Mouse (Mus musculus) common myeloid progenitor, adult 5-6 weeks (primary cell): ENCODE results near the gene Nup93. TPM values are rescaled to one million over a fixed set of nuclear protein-coding genes. Genes with fewer than 3 reads are reported as not detected.
A peak's percentile ranks its signal among the peaks of the same experiment; 100 is the strongest.

Source experiments
- ATAC-seq: replicated peaks from 2 replicates; pipeline ENCODE4 v1.8.0; 2016; ENCODE audit warnings: low read depth, mild to moderate bottlenecking, moderate TSS enrichment, inconsistent platforms; ENCODE audit not compliant: poor library complexity, severe bottlenecking
- total RNA-seq: library from RNA; stranded (forward); fragments of 200-1000, 187-1606 nt; gene quantifications from 2 replicates; pipeline ENCODE4 v1.2.3, GENCODE M21; 2017

The Nup93 gene
- total RNA-seq, 1 experiment from 2014 or later: 46.4 TPM

GRCm38 (mm10) chr8:94262626-94263297 lies 48.4 kb downstream of the Nup93 start:
- ATAC-seq: no peak

- no peak for ATAC-seq
Observed at GRCm38 (mm10) chr8:94266344-94267191, 52.2 kb downstream of the Nup93 start.

- no peak for ATAC-seq
Observed at GRCm38 (mm10) chr8:94268359-94268890, 54.1 kb downstream of the Nup93 start.

GRCm38 (mm10) chr8:94270309-94270708 lies 55.9 kb downstream of the Nup93 start:
- no peak for ATAC-seq

DNA sequence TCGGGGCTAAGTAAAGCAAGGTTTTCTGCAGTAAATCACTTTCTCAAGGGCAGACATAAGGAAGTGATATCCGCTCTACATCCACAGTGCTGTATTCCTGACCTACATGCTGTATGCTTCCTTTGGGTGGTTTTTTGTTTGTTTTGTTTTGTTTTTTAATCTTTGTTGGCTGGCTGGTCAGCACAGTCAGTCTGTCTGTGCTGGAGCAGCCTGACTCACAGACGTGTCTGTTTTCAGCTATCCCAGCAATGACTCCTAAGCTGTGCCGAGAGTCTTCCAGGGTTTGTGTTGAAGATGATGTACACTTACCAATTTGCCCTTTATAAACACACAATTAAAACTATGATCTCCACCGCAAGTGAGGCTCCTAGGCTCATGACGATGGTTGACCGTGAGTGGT lies 56.7 kb downstream of the Nup93 start:
- ATAC-seq: no peak

- peak; percentile 73 for ATAC-seq
Observed at GRCm38 (mm10) chr8:94272612-94273011, 58.2 kb downstream of the Nup93 start.

DNA sequence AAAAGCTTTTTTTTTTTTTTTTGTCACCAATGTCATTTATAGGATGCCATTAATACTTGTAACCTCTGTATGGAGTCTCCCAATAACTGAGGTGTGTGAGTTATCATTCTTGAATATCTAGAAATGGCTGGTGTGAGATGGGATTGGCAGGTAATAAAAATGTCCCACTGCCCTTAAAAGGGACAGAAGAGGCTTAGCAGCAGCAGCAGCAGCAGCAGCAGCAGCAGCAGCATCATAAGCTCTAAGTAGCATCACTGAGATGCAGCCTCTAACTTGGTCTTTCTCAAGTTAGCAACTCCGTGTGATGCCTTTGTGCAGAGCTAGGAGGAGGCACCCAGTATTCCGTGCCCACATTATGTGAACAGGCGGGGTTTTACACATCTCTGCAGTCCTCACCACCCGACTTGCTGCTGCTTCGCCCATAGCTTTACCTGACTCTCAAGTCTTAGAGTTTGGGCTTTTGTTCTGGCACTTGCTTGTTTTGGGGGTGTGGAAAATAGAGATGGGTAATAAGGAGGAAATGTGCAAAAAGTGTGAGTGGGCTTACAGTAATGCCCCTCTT lies 59.0 kb downstream of the Nup93 start:
- no peak for ATAC-seq

DNA sequence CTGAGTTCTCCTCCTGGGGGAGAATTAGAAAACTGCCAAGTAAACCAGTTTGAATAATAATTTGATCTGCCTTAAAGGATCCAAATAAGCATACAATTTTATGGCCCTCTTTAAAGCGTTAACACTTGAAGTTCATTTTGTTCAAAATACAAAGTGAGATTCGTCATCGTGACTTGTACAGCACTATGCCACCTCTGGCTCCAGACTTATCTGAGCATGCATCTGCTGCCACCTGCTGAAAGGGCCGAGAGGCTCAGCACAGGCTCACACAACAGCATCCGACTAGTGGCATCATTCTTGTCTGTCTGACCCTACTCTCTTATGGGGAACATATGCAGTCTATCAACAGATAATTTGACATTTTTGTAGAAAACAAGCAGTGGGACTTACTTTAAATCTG lies 59.7 kb downstream of the Nup93 start:
- no peak for ATAC-seq

DNA sequence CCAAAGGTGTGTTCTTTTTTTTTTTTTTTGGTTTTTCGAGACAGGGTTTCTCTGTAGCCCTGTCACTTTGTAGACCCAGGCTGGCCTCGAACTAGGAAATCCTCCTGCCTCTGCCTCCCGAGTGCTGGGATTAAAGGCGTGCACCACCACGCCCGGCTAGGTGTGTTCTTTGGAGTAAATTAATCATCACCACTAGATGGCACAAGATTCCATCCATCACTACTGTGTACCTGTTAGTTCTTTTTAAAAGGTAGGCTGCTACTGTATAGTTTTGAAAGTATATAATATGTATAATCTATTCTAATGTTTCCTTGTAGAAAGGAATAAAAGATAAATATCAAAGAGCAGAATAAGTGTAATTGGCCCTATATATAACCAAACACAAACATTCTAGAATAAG lies 63.9 kb downstream of the Nup93 start:
- ATAC-seq: no peak

DNA sequence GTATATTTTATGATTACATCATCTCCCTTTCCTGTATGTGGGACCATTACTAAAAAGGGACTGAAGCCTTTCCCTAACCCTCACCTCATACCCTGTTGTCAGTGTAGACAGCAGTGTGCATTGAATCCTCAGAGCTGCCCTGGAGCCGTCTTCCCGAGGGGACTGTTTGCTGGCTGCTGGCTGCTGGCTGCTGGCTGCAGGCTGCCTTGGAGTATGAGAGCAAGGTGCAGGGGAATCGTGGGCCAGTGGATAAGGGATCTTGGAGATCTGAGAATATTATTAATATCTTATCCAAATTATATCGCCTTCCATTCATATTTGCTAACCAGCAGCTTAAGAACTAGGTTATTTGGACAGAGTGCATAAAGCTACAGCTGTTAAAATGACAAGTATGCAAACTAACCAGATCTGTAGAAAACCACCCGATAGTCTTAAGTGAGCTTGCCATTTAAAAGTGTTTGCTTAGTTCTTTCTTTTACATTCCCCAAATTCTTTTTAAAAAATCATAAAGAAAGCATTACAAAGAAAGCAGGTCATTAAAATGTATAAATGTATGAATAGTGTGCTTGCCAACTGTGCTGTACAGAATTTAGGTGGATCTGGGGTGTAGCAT lies 65.7 kb downstream of the Nup93 start:
- ATAC-seq: no peak

DNA sequence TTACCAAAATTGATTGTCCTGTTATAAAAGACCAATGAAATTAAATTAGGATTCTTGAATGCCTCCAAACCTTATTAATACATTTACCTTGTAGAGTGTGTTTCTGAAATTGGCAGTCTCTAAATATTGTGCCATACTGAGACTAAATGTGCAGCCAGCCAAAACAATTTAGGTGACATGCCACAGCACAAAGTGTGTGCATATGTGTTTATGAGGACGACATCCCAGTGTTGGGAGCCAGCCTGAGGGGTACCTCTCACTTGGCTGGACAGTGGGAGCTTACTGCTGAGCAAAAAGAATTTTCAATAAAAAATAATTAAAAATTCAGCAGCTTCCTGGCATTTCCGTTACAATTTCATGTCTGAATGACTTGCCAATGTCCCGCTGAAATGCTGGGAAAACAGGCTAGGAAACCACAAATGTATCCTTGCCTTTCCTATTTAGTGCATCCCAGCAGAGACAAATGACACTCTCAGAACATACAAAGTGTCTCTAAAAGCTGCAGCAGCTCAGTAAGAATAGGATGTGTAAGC lies 68.2 kb downstream of the Nup93 start:
- no peak for ATAC-seq

DNA sequence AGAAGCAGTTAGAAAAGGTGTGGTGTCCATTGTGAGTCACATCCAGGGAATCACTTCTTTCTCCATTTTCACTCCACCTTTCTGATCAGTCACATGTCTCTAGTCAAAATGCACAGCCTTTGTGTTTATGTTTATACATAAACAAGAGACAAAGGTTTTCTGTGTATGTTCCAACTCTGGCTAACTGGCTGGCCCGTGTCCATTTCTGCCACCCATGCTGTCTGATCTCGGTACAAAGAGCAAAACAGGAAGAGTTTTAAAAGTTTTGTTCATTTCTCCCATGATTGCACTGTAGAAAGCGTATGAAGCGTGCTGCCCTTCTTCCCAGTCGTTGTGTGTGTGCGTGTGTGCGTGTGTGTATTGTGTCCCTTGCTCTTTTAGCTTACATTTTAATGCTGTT lies 69.8 kb downstream of the Nup93 start:
- ATAC-seq: no peak

DNA sequence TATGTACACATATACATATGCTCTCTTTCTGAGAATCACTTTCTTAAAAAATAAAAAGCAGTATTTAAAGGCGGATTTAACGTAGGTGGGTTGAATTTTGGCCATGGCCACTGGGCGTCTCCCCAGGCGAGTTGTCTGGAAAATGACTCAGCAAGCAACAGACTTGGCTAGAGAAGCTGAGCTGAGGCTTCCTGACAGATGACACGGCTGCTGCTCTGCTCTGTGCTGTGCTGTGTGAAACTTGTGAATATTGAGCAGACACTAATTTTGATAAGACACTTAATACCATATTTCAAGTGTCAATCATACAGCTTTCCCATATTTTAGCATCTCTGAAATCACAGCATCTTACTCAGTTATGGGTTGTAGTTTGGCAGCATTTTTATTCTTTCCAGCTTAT lies 76.2 kb downstream of the Nup93 start:
- ATAC-seq: peak; percentile 89

DNA sequence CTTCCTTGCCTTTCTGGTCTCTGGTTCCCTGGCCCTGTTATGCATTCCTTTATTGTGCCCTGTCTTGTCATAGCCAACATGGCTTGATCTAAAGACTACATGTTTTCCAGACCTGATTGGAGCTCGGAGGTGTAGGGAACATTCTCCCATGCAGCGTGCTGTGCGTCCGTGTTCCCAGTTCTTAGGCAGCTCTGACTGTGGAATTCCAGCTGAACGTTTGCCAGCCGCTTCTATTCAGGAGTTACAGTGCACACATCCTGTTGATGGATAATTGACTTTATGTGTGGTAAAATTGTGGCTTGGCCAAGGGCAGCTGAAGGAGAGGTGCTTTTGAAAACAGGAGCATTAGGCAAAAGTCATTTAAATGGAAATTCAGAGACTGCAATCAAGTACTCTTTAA lies 77.7 kb downstream of the Nup93 start:
- no peak for ATAC-seq

DNA sequence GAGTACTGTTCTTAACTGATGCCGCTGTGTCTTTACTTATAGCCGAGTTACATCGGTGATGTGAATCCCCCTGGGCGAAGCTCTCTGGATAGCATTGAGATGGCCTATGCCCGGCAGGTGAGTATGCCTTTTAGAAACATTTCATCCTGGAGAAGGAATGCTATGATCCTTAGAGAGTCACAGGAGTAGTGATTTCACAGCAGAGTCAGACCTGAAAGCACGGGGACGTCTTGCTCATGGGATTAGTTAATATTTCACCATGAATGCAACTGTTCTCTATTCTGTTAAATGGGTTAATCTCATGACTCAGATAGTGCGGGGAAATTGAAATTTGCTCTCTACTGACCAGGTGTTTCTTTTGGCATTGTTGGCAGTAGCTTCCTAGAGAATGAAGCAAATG lies 78.3 kb downstream of the Nup93 start:
- no peak for ATAC-seq

DNA sequence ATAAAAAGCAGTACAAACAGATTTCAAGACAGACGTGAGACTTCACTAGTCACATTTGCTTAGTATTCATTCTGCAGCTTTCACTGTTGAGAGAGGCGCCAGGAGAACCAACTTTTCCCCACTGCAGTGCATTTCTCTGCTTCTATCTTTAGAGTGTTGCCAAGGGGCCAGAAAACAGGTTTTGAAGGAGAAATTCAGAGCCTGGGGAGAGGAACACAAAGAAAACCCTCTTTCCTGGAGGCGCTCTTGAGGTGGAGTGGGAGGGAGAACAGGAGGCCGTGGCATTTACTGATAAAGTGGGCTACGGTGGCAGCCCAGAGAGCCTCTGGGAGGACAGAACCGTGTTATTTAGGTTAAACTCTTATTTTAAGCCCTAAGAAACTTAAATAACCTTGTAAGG lies 81.3 kb downstream of the Nup93 start:
- peak; percentile 64 for ATAC-seq

DNA sequence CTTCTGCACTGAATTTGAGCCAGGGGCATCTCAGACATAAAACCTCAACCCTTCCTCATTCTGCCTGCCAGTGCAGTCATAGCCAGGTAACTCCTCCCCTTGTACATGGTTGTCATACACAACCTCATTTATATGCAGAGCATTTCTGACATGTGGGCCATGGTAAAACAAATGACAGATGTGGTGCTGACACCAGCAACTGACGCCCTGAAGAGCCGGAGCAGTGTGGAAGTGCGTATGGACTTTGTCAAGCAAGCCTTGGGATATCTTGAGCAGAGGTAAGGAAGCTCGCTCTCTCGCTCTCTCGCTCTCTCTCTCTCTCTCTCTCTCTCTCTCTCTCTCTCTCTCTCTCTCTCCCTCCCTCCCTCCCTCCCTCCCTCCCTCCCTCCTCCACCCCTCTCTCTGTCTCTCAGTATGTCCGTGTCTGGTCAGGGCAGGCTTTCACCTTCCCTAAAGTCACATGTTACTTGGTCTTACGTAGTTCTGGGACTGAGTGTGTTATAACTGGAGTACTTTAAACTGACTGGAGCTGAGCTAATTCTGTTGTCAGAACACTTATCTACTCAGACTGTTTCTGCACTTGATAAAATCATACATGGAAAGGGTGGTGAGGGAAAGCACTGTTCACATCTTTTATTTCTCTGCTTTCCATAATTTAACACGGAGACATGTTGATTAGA lies 82.1 kb downstream of the Nup93 start:
- ATAC-seq: peak; percentile 20; the same call in 1 of the 2 replicates

DNA sequence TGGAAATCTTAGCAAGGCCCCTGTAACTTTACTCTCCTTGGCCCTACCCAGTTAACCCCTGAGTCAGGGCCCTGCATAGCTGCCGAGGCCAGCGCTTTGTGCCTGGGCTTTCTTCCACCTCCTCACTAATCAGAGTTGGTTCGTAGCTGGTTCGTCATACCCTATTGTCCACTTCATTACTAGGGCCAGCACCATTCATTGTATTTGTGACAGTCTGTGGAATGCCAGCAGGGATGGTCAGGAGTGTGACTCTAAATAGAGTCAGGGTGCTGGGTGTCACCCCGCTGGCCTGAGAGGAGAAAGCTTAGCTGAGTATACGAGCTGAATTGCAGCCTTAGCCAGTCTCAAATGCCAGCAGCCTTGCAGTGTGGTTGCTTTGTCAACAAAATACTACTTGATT lies 82.7 kb downstream of the Nup93 start:
- no peak for ATAC-seq

- ATAC-seq: no peak
Observed at GRCm38 (mm10) chr8:94300809-94301208, 86.4 kb downstream of the Nup93 start.

- no peak for ATAC-seq
Observed at GRCm38 (mm10) chr8:94304412-94304811, 90.0 kb downstream of the Nup93 start.
